Mouse (Mus musculus) right cerebral cortex, postnatal 36 days (tissue): ENCODE measurements around the gene D3Ertd254e.

Experiments
- DNase-seq, 2 experiments: peaks; one replicate each; pipeline ENCODE4 v3.0.0; 2022; ENCODE audit warnings: low spot score in 2 of 2, mixed read lengths in 1 of 2

Gene D3Ertd254e

GRCm38 (mm10) chr3:36212758-36213157 lies 61.9 kb downstream of the D3Ertd254e start:
- no peak for DNase-seq
